Mouse (Mus musculus): ENCODE data around the gene Phf21a. TPM values are rescaled to one million over a fixed set of nuclear protein-coding genes. Genes with fewer than 3 reads are reported as not detected.
A peak's percentile ranks its signal among the peaks of the same experiment; 100 is the strongest.

The Phf21a gene
- polyA plus RNA-seq, 1 experiment = 25.3 TPM

DNA sequence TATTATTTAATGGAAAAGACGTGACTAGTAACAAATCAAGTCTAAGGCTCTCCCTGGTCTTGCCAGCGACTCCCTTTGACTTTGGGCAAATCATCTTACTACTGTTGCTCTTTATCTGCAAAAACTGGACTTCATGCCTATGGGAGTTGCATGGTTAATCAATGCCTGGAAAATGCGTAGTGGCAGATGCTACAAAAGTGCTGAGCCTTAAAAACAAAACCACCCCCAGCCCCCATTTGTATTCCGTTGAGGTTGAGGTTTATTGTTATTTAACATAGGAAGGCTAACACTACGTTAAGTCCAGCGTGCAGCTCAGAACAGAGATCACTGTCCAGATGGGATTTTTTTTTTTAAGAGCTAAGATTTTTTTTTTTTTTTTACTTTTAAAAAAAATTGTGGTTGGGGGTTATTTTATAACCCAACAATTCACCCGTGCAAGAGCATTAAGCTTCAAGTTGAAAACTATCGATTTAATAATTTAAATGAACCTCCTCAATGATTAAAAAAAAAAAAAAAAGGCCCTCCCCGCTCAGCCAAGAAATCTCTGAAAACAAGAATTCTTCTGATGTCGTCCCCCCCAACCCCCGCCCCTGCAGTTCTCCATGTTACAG is 89.3 kb downstream of the Phf21a start:
- Histone ChIP-seq H3K4me3 (ENCODE audit: insufficient read depth, low read depth, low read length) (peak overlapping the region; percentile 100), H3K4me1 (ENCODE audit: control insufficient read depth, insufficient read depth, insufficient read length, low read length) (peaks cover 5% of the 10 kb centered on the region; the same call in 1 of the 2 replicates), H3K27ac (replicated peaks; ENCODE audit: low read depth, low read length) (no peak overlapping the region)

DNA sequence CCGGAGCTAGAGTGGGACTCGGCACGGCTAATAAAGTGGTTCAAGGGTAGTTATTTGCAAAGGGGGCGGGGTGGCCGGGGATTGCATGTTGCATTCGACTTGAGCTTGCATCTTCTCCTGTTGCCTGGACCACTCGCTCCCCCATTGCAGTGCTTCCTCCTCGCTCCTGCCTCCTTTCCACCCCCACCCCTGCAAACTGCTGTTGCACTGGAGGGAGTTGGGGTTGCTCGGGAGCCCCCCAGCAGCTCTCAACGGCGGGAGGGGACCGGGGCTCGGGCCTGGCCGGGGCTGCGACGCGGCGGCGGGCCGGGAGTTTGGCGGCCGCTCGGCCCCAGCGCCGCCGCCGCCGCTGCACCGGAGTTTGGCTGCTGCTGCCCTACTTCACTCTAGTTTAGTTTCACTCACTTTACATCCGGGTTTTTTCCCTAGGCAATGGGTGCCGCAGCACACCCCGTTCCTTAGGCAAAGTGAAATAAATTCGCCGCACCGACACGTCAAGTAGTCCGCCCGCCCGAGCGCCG is 90.1 kb downstream of the Phf21a start:
- peaks cover 5% of the 10 kb centered on the region; the same call in 1 of the 2 replicates for H3K4me1 ChIP-seq (ENCODE audit: control insufficient read depth, insufficient read depth, insufficient read length, low read length)
- H3K27ac ChIP-seq (replicated peaks; ENCODE audit: low read depth, low read length) = peak overlapping the region; percentile 58; the same call in 1 of the 2 replicates
- H3K4me3 ChIP-seq (ENCODE audit: insufficient read depth, low read depth, low read length) = peak overlapping the region; percentile 100

DNA sequence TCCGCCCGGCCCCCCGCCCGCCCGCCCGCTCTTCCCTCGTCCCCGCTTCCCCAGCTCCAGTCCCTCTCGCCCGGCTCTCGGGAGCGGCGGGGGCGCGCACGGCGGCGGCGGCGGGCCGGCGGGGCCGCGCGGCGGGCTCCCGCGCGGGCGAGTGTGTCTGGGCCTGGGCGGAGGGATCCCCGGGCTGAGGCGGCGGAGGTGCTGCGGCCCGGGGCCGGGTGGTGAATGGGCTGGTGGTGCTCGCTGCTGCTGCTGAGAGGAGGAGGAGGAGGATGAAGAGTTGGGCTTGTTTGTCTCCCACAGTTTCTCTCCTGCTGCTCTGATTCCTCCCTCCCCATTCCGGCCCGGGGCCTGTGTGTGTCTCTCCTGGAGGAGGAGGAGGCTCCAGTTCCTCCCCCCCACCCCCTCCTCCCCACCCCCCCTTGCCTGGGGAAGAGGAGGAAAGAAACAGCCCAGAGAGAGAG is 90.7 kb downstream of the Phf21a start:
- H3K27ac ChIP-seq (replicated peaks; ENCODE audit: low read depth, low read length) = peak overlapping the region; percentile 81
- H3K4me1 ChIP-seq (ENCODE audit: control insufficient read depth, insufficient read depth, insufficient read length, low read length) = peaks cover 5% of the 10 kb centered on the region; the same call in 1 of the 2 replicates
- H3K4me3 ChIP-seq (ENCODE audit: insufficient read depth, low read depth, low read length) = peak overlapping the region; percentile 77

DNA sequence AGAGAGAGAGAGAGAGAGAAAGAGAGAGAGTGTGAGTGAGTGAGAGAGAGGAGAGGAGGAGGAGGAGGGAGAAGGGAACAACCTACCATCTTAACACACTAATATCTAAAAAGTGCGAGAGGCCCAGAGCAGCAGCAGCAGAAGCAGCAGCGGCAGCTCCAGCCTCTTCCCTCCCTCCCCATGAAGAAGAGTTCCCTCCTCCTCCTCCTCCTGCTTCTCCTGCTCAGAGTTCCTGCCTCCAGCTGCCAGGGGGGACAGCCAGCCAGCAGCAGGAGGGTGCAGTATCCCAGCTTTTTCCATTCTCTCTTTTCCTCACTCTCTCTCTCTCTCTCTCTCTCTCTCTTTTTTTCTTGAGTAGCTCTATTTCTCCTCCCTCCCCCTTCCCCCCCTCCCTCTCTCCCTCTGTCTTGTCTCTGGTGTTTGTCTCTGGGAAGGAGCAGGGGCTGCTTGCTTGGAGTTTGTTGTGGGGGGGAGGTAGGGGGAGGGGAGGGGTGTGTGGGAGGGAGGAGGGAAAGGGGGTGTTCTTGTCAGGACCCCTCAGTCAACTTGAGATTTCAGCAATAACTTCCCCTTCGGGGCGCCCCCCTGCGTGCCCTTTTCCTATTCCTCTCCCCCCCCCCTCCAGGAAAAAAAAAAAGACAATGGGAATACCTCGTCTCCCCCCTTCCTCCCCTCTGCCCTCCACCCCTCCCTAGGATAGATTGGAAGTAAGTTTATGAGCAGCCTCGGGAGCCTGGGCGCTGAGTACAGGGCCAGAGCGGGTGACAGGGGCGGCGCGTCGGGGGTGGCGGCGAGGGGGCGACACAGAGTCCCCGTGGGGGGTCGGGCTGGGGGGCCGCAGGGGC is 91.4 kb downstream of the Phf21a start:
- Histone ChIP-seq H3K27ac (replicated peaks; ENCODE audit: low read depth, low read length) (peak overlapping the region; percentile 81), H3K4me3 (ENCODE audit: insufficient read depth, low read depth, low read length) (peak overlapping the region; percentile 77), H3K4me1 (ENCODE audit: control insufficient read depth, insufficient read depth, insufficient read length, low read length) (peaks cover 5% of the 10 kb centered on the region; the same call in 1 of the 2 replicates)

DNA sequence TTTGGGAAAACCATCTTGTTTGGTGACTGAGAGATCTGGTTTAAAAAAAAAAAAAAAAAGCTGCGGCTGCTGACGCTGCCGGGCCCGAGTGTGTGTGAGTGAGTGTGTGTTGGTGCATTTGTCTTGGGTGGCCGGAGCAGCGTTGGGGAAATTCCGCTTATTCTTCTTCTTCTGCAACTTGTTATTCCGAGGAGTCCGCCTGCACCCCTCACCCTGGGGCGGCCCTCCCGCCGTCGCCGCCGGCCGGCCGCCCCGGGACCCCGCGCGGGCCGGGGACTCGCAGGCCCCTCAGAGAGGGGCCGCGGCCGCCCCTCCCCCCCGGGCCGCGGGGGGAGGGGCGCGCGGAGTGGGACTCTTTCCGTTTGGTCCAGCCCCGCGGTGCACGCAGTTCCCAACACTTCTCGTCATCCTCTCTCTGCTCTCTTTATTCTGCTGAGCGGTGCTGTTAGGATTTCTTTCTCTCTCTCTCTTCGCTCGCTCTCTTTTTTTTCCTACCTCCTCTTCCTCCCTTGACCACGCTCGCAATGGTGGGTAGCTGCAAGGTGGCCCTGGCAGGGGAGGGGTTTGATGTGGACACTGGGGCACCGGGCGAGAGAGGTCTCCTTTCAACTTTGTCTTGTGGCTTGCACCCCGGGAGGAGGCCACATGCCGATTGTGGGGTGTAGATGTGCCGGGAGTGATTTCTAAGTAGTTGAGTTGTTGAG is 92.3 kb downstream of the Phf21a start:
- Histone ChIP-seq H3K4me1 (ENCODE audit: control insufficient read depth, insufficient read depth, insufficient read length, low read length) (peaks cover 5% of the 10 kb centered on the region; the same call in 1 of the 2 replicates), H3K27ac (replicated peaks; ENCODE audit: low read depth, low read length) (peak overlapping the region; percentile 60), H3K4me3 (ENCODE audit: insufficient read depth, low read depth, low read length) (peak overlapping the region; percentile 76)

DNA sequence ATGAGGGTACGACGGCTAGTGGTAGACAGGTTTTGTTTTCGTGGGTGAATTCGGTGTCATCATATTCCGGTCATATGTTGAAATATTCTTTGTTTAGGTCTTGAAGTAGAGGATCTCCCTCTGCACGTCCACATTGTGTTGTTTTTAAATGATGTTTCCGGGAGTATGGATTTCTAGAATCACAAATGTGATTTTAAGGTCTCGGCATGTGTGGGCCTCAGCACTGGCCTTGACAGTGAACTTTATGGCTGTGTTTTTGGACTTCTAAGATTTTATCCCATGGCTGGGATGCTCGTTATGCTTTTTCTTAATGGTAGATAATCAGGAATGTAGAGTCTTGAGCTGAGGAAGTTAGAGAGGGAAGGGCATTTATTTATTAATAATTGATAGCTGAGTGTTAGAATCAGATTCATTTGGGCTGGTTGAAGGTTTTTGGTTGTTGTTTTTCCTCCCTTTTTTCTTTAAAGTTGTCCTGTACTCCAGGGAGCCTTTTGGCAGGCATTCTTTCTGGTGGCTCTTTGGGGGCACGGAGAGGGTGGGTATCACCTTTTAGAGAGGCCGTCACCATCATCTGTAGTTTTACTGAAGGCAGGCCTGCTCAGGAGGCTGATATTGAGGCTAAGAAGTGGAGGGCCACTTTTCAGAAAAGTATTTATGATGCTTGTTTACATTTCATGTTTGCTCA is 93.0 kb downstream of the Phf21a start:
- Histone ChIP-seq H3K4me3 (ENCODE audit: insufficient read depth, low read depth, low read length) (peak overlapping the region; percentile 76), H3K4me1 (ENCODE audit: control insufficient read depth, insufficient read depth, insufficient read length, low read length) (peaks cover 5% of the 10 kb centered on the region; the same call in 1 of the 2 replicates), H3K27ac (replicated peaks; ENCODE audit: low read depth, low read length) (peak overlapping the region; percentile 60)

DNA sequence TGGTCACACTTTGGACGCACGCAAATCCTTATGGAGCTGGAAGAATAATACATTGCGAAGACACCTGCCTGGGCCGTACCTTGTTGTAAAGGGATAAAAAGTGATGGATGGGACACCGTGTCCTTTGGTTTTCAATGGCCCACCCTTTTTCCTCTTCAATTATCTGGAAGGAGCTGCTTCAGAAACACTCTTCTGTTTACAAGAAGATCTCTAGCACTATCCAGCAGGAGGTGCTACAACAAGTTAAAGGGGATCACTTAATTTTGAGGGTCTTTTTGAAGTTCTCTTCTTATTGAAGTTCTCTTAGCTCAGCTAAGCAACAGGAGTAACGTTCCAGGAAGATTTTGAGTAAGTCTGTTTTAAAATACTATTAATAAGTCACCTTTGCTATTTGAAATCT is 94.1 kb downstream of the Phf21a start:
- Histone ChIP-seq H3K4me3 (ENCODE audit: insufficient read depth, low read depth, low read length) (0 out of 2 replicates have a peak overlapping the region, but pooled peaks have one; percentile 18), H3K4me1 (ENCODE audit: control insufficient read depth, insufficient read depth, insufficient read length, low read length) (peaks cover 4% of the 10 kb centered on the region; the same call in 1 of the 2 replicates), H3K27ac (replicated peaks; ENCODE audit: low read depth, low read length) (no peak overlapping the region)

DNA sequence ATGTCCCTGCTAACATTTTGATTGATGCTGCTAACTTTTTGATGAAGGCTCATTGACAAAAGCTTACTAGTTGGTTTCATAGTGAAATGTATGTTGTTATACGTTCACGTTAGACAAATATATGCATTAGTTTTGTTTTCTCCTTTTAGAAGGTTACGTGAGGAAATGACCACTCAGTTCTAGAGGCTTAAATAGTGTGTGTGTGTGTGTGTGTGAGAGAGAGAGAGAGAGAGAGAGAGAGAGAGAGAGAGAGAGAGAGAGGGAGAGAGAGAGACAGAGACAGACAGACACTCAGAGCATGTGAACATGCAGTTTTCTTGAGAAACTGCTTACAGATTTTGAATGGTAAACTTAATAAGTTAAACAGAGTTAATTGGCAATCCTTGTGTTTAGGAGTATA is 95.8 kb downstream of the Phf21a start:
- no peak overlapping the region for H3K27ac ChIP-seq (replicated peaks; ENCODE audit: low read depth, low read length)
- H3K4me3 ChIP-seq (ENCODE audit: insufficient read depth, low read depth, low read length) = no peak overlapping the region
- peaks cover 3% of the 10 kb centered on the region; the same call in 1 of the 2 replicates for H3K4me1 ChIP-seq (ENCODE audit: control insufficient read depth, insufficient read depth, insufficient read length, low read length)

DNA sequence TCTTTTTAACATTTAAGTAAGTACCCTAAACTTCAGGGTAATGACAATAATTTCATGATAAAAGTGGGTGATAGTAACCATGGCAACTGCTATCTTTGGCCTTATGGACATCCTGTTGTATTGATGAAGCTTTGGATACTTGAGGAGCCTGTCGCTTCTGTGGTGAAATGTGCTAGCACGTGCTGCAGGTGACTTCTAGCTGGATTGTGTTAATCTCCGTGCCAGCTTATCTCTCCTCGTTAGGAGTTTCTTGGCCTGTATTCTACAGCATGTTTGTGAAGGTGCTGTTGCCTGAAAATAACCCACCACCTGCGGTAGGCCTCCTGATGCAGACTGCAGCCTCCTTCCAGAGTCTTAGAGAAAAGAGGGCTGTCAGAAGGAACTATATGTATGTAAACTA is 98.0 kb downstream of the Phf21a start:
- peaks cover 3% of the 10 kb centered on the region; the same call in 1 of the 2 replicates for H3K4me1 ChIP-seq (ENCODE audit: control insufficient read depth, insufficient read depth, insufficient read length, low read length)
- H3K27ac ChIP-seq (replicated peaks; ENCODE audit: low read depth, low read length) = no peak overlapping the region
- H3K4me3 ChIP-seq (ENCODE audit: insufficient read depth, low read depth, low read length) = no peak overlapping the region

DNA sequence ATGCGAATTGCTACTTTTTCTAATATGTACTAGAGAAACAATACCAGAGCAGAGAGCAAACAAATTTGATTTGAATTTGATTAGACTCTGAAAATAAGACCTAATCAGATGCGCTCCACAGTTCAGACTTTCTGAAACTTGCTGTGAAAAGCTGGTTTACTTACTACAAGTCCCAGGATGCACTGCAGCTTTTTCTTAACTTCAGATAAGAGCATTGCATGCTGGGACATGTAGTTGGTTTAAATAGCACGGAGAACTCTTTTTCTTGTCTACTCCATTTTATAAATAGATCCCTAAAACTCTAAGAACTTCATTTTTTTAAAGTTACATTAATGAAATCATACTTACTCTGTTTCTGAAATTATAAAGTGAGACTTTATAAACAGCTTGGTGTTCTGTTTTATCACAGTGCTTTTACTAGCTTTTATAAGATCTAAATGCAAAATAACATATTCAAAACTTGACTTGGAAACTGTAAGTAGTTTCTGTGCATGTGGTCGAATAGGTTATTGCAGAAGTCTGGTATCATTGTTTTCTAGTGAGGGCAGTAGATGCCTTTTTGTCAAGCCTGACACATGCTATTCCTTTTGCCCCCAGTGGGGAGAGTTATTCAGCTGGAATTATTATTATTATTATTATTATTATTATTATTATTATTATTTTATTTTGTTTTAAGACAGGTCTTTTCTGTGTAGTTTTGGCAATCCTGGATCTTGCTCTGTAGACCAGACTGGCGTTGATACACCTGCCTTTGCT is 99.1 kb downstream of the Phf21a start:
- Histone ChIP-seq H3K27ac (replicated peaks; ENCODE audit: low read depth, low read length) (no peak overlapping the region), H3K4me1 (ENCODE audit: control insufficient read depth, insufficient read depth, insufficient read length, low read length) (peaks cover under 1% of the 10 kb centered on the region; the same call in 1 of the 2 replicates), H3K4me3 (ENCODE audit: insufficient read depth, low read depth, low read length) (no peak overlapping the region)

DNA sequence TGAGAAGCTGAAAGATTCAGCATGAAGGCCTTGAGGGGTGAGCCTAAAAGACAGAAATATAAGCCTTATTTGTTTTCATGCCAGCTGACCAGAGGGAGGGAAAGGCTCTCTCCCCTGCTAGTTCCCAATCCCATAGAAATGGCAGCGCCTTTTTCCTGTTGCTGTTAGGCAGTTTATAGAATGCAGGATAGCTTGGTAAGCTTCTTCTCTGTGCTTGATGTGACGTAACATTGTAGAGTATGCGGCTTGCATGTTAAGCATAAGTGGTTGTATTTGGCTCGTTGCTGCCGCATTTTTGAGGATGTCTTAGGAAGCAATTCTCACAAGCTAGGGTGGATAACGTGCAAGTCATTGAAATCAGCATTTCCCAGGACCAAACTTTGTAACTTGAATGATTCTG is 105.2 kb downstream of the Phf21a start:
- Histone ChIP-seq H3K27ac (replicated peaks; ENCODE audit: low read depth, low read length) (no peak overlapping the region), H3K4me1 (ENCODE audit: control insufficient read depth, insufficient read depth, insufficient read length, low read length) (peaks cover 15% of the 10 kb centered on the region), H3K4me3 (ENCODE audit: insufficient read depth, low read depth, low read length) (no peak overlapping the region)

DNA sequence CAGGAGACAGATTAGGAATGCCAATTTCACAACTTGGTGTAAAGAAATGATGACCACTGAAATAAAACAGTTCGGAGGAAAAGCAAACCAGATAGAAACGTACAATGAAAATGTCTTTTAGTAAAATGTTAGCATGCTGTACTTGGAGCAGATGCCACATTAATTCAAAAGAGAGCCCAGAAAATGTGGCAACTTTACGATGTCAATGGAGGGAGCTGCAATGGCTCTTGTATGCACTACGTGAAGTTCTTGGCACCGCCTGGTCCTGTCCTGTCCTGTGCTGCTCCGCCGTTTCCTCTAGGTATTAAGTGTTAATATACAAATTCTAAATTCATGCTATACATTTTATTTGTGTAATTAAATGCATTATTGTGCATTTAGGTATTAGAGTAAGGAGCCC is 105.8 kb downstream of the Phf21a start:
- no peak overlapping the region for H3K27ac ChIP-seq (replicated peaks; ENCODE audit: low read depth, low read length)
- peaks cover 15% of the 10 kb centered on the region for H3K4me1 ChIP-seq (ENCODE audit: control insufficient read depth, insufficient read depth, insufficient read length, low read length)
- H3K4me3 ChIP-seq (ENCODE audit: insufficient read depth, low read depth, low read length) = no peak overlapping the region

DNA sequence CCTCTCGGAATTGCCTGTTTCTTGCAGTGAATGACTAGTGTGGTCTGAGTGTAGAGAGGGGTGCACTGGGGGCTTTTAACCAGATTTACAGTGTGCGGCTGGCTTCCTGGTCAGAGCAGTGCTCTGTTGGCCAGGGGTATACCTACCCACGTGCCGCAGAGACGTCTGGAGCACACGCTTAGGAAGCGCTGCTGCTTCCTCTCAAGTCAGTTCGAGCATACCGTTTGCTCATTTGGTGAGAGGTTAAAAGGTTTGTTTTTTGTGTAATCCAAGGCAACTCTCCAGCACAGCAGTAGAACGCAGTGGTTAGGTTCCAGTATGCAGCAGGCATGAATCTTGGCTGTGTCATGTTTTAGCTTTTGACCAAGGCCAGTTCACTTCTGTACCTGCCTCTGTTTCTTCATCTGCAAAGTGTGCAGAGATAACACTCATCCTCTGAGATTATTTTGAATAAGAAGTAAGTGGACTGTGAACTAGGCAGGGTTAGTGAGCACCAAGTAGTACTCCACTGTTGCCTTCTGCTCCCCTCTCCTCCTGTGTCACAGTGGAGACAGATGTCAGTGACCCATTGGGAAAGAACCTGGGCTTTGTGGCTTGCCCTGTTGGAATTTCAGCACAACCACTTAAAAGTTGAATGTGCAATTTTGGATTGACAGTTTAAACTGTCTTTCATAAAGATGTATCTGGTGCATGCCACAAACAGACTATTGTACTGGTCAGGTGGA is 106.8 kb downstream of the Phf21a start:
- Histone ChIP-seq H3K4me3 (ENCODE audit: insufficient read depth, low read depth, low read length) (no peak overlapping the region), H3K4me1 (ENCODE audit: control insufficient read depth, insufficient read depth, insufficient read length, low read length) (peaks cover 18% of the 10 kb centered on the region), H3K27ac (replicated peaks; ENCODE audit: low read depth, low read length) (no peak overlapping the region)
